Mouse (Mus musculus): Measurements from ENCODE around the gene Adck2. TPM values are rescaled to one million over a fixed set of nuclear protein-coding genes. Genes with fewer than 3 reads are reported as not detected.

The Adck2 gene
- polyA plus RNA-seq, 1 experiment, result 11.7 TPM

DNA sequence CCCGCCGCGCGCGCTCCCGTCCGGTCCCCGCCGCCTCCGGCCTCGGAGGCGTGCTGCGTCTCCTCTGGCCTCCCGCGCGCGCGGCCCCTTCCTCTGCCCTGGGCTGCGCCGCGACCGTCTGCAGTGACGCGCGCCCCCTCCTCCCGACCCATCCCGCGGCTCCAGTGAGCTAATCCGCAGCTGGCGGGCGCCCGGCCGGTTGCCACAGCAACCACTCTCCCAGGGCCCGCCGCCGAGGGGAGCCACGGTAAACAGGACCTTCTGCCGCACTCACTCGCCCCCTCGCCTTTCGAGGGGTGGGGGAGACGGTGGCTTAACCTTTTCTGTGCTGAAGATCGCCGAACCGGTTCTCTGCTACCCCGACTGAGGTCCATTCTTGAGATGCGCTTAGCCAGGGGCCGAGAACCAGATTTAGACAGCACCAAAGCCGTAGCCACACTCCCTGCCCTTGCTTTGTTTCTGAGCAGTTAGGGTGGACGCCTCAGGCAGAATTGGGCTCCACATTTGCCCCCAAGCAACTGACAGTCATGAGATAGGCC, 15.9 kb upstream of the Adck2 start, which contains the start of gene Dennd2a:
TSS of gene Dennd2a (minus strand) at position 145 of the 539 bp plus-strand sequence.
- no peak for DNase-seq (ENCODE audit: low read depth)

GRCm38 (mm10) chr6:39559276-39559939, 14.3 kb upstream of the Adck2 start:
- no peak for DNase-seq (ENCODE audit: low read depth)

DNA sequence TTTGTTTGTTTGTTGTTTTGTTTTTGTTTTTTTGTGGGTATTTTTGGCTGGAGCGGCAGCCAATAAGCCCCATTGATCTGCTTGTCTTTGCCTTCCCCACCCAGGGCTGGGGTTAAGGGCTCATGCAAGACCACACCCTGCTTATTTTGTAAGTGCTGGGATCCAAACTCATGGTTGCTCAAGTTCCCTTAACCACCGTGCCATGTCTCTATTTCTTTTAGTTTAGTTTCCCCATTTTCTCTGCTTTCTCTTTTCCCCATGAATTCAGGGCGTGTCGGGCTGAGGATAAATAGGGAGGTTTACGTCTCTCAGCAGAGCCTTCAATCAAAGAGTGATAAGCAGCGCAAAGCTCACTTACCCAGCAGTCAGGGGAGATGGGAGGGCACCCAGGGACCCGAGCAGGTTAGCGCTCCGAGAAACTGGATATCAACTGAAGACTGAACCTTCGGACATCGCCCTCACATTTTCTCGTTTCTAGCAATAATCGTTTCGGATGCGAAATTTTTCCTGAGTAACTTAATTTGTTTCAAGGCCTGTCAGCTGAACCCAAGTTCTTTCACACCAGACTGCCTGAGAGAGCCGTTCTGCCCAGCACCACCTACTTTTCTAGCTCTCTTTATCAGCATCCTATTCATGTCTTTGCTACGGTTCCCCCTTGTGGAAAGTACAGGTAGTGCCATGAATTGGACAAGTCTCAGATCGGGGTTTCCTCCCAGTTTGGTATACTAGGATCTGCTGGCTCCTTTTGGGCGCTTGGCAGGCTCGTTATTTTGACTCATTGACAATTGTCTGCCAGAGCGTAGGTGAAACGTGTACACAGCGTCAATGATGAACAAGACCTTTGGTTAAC, 11.3 kb upstream of the Adck2 start:
- peak; percentile 45 for DNase-seq (ENCODE audit: low read depth)

DNA sequence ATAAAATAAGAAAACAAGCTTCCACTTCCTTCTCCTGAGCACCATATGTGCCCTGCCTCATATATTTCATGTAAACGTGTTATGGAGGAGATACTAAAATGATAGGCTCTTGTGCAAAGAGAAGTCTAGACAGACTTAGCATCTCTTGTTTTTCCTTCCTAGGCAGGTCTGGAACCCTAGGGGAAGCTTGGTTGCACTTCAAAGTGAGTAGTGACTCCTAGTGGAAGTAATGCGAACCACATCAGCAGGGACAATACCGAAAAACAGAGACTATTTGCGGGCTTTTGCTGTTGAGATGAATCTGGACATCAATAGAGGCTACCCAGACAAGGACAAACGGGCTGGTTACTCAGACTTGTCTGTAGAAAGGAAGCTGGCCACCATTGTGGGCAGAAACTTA, 6.1 kb upstream of the Adck2 start:
- no peak for DNase-seq (ENCODE audit: low read depth)

GRCm38 (mm10) chr6:39570426-39570825, 3.2 kb upstream of the Adck2 start:
- no peak for DNase-seq (ENCODE audit: low read depth)

DNA sequence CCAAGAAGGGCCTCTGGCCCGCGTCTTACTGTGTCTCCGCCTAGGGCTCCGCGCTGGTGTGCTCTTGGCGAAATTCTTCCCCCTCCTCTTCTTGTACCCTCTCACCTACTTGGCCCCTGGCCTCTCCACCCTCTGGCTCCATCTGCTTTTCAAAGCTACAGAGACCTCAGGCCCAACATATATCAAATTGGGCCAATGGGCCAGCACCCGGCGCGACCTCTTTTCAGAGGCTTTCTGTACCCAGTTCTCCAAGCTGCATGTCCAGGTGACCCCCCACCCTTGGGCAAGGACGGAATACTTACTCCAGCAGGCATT, 839 bp downstream of the Adck2 start:
- no peak for DNase-seq (ENCODE audit: low read depth)

DNA sequence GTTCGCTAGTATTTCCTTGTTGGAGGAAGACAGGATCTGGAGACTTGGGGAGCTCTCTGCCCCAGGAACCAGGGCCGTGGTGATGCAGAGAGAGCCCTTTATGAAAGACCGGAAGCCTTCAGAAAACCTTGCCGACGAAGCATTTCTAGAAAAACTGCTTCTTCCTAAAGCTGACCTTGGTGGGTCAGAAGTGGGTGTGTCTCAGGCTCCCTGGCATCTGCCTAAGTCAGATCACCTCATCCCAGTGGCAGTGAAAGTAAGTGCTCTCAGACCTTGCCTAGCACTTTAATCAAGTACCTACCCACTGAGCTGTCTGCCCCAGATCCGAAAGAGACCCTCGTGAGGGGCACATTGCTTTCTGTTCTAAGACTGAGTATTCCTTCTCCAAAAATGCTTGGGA, 1.3 kb downstream of the Adck2 start:
- DNase-seq (ENCODE audit: low read depth), result no peak

DNA sequence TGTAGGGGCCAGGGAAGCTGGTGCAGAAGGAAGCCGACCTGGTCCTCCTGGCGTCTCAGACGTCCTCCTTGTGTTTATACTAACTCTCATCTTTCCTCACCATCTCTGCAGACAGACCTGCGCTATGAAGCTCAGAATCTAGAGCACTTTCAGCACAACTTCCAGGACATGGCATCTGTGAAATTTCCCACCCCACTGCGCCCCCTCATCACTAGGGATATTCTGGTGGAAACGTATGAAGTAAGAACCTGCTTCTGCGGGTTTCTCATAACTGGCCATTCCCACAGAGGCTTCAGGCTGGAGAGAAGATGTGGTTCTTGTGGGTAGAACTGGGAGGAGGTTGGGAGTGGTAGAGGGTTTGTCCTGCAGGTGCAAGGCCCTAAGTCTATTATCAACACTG, 5.9 kb downstream of the Adck2 start:
- no peak for DNase-seq (ENCODE audit: low read depth)

- DNase-seq (ENCODE audit: low read depth), result no peak
Observed at GRCm38 (mm10) chr6:39580558-39580957, 6.9 kb downstream of the Adck2 start.

- no peak for DNase-seq (ENCODE audit: low read depth)
Observed at GRCm38 (mm10) chr6:39581087-39581784, 7.6 kb downstream of the Adck2 start.

DNA sequence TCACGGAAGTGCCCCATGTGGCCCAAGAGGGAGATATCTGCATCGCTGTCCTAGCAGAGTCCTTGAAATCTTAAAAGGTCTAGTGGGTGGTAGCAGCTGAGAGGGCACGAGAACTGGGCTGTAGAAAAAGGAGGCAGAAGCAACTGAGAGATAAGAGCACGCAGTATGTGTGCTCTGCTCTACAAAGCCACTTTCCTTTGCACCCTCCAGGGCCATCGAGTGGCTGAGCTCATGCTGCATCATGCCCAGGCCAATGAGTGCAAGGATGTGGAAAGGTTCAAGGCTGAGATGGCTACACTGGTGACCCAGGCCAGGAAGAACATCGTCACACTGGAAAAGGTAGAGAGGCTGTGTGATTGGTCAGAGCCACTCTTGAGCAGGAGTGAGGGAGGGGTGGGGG, 11.8 kb downstream of the Adck2 start, which contains the start of gene Gm42420:
TSS of gene Gm42420 (plus strand) at position 237 of the 400 bp plus-strand sequence.
- DNase-seq (ENCODE audit: low read depth), result no peak

DNA sequence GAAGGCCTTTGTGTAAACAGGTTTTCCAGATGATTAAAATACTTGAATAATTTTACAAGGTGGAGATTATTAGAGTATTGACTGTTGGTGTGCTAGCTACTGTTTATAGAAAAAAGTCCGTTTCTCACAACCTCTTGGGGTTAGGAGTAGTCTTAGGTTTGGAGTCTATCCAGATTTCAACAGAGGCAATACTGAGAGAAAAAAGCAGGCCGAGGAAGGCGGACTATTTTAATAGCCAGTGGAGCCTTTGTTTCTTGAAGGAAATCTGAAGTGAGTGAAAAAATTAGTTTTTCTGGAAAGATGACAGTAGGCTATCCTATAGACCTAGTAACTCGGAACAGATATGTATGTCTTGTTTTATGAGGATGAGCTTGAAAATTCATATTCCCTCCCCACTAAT, 17.8 kb downstream of the Adck2 start:
- no peak for DNase-seq (ENCODE audit: low read depth)

DNA sequence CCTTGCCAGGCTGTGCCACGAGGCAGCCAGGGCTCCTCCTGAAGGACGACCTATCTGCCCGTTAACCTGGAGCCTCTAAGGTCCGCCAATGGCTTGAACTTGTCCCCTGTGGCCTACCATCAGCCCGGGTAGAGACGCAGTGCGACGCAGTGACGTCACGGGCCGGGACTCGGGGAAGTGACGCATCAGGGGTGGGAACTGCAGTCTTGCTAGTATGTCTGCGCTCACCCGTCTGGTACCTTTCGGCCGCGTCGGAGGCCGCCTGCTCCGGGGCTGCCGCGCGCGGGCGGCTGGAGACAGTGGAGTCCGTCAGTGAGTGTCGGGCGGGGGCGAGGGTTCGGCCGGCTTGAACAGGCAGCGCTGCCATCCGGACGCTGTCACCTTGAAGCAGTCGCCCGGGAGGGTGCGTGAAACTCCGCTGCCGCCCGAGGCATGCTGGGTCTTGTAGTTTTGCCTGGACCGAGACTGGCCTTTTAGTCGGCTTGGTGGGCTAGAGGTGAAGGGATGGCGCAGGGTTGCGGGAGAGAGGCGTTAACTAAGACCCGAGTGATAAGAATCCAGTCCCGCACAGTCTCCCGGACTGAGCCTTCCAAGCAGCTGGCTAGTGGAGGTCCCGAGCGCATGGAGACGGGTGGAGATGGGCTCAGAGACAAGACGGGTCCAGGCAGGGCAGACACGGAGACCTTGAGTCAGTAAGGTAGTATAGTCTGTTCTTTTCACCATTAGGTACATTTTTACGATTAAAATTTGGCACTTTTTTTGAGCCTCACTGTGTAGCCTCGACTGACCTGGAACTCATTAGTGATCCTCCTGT, 18.9 kb downstream of the Adck2 start, which contains the start of gene Ndufb2:
TSS of gene Ndufb2 (plus strand) at position 174 of the 814 bp plus-strand sequence.
- peak; percentile 90 for DNase-seq (ENCODE audit: low read depth)

DNA sequence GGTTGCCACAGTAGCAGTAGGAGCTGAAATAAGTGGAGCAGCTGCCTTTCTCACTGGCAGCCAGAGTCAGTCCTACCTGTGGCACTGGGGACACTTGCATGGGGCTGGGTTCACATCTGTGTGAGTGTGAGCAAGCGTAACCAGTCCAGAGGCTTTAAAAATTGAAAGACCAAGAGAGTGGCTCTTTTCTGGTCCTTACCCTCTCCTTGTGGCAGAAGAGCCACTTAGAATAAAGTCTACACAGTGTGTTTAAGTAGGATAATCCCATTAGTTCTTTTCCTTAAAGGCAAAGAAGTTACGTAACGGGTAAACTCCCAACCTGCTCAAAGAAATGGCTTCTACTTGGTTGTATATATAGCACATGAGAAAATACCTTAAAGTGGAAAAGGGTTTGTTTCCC, 27.2 kb downstream of the Adck2 start:
- no peak for DNase-seq (ENCODE audit: low read depth)

- DNase-seq (ENCODE audit: low read depth), result no peak
Observed at GRCm38 (mm10) chr6:39601828-39602227, 28.2 kb downstream of the Adck2 start.

DNA sequence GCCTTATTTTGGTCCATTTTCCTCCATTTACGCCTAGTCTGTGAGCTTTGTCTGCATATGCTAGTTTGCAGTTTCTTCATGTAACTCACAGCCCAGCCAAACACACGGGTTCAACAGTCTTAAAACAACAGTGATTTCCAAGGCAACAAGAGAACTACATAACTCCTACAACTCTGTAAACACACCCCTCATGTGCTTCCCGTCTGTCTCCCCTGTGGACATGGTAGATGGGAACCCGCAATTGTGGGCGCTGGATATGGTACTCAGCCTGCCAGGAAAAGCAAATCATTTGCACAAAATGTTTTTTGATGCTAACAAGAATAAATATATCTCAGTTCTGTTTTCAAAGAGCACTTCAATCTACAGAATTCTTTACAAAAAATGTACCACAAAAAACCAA, 30.9 kb downstream of the Adck2 start:
- DNase-seq (ENCODE audit: low read depth), result no peak

GRCm38 (mm10) chr6:39606056-39606455, 32.4 kb downstream of the Adck2 start:
- no peak for DNase-seq (ENCODE audit: low read depth)

GRCm38 (mm10) chr6:39606862-39607261, 33.2 kb downstream of the Adck2 start:
- DNase-seq (ENCODE audit: low read depth), result no peak

DNA sequence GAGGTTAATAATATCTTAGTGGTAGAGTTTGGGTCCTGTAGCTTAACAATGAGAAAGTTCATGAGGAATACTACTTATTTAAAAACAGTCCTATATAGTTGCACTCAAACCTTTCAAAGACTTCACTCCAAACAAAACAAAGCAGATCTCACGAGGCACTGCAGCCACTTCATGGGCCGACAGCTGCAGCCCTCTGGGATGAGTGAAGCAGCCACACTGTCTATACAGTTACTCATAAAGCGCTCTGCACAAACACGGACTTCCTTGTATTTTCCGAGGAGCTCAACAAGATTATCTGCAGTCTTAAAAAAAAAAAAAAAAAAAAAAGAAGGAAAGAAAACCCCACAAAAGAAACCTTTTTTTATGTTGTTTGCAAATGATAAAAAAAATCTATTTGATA, 33.7 kb downstream of the Adck2 start:
- no peak for DNase-seq (ENCODE audit: low read depth)

- no peak for DNase-seq (ENCODE audit: low read depth)
Observed at GRCm38 (mm10) chr6:39610207-39610606, 36.5 kb downstream of the Adck2 start.

DNA sequence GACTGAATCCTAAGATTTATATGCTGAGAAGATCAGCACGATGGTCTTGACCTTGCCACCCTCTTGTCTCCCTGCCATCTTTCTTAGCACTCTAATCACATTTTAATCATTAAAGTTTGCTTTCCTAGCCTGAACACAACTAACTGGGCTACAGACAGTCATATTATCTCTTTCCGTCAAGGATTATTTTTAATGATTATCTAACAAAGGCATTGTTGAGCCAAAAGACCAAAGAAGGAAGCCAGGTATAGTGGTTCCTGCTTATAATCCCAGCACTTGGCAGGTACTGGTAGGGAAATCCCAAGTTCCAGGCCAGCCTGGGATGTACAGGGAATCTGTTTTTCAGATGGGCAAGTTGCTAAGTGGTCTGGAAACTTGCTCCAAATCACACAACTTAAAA, 37.6 kb downstream of the Adck2 start:
- no peak for DNase-seq (ENCODE audit: low read depth)

All from gonadal fat pad, adult 2 months (tissue).